Mouse (Mus musculus): ENCODE measurements at regions not wholly inside any gene's neighbourhood (a gene's known extent, or its start where the extent isn't known, plus 50 kb on each side); places are given as distances from the start of the nearest gene placed in this dataset.

- no peak for TF ChIP-seq CTCF (conservative IDR thresholded peaks at IDR 0.05; ENCODE audit: low read length)
- no peak for TF ChIP-seq POU5F1 (IDR thresholded peaks at IDR 0.05; ENCODE audit: borderline replicate concordance, low read length)
Observed at GRCm38 (mm10) chr3:70248655-70249054, 241.2 kb downstream of the Otol1 start.

Measured in E14TG2a.4 (cell line).